Mouse (Mus musculus) 3T3-L1 (cell line): ENCODE results near the gene Thap11.
A peak's percentile ranks its signal among the peaks of the same experiment; 100 is the strongest.
"Not testable (repeated sequence)": the region's sequence is repeated elsewhere in the genome, so short reads cannot be mapped to it uniquely, and the experiment has no call there.

Experiments used
- DNase-seq: peaks from one replicate; pipeline ENCODE4 v3.0.0-alpha.2; 2015; ENCODE audit warnings: low read depth, low spot score

Gene Thap11

GRCm38 (mm10) chr8:105854715-105855216 is at the start of gene Thap11:
Thap11 (plus strand) TSS chr8:105855132.
- peak; percentile 97 for DNase-seq

DNA sequence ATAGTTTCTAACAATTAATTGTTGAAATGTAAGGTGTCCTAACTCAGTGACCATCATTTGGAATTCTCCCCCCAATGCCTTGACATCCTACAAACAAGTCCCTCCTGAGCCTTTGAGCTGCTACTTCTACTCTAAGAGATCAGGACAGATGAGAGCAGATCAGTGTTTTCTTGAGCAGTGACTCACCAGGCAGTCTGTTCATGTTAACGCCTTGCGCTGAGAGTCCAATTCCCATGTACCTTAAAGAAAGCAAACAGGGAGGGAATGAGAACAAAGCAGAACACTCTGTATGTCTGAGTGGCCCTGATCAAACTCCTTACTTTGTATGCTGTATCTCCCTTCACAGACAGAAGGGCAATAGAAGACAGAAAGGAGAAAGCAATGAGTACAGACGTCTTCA is 49.6 kb upstream of the Thap11 start:
- DNase-seq: no peak

- DNase-seq: no peak
Observed at GRCm38 (mm10) chr8:105805964-105806363, 49.0 kb upstream of the Thap11 start.

- DNase-seq: no peak
Observed at GRCm38 (mm10) chr8:105807766-105808165, 47.2 kb upstream of the Thap11 start.

DNA sequence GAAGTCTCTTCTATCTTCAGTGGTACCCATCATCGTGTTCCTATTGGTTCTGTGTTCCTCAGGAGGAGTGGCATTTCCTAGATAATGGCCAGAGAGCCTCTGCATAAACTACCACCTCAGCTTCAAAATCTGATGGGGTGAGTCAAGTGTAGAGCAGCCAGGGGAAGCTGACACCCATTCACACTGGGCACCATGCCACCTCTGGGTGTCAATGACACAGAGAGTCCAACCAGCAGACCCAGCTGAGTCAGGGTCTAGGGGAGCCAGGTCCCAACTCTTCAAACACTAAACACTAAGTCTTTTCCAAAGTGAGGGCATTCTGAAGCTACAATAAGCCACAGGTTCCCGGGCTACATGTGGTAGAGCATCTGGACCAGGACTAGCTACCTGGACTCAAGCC is 46.5 kb upstream of the Thap11 start:
- peak; percentile 64 for DNase-seq

GRCm38 (mm10) chr8:105810245-105810786 is 44.6 kb upstream of the Thap11 start:
- no peak for DNase-seq

- no peak for DNase-seq
Observed at GRCm38 (mm10) chr8:105811061-105811460, 43.9 kb upstream of the Thap11 start.

- DNase-seq: no peak
Observed at GRCm38 (mm10) chr8:105811543-105811942, 43.4 kb upstream of the Thap11 start.

DNA sequence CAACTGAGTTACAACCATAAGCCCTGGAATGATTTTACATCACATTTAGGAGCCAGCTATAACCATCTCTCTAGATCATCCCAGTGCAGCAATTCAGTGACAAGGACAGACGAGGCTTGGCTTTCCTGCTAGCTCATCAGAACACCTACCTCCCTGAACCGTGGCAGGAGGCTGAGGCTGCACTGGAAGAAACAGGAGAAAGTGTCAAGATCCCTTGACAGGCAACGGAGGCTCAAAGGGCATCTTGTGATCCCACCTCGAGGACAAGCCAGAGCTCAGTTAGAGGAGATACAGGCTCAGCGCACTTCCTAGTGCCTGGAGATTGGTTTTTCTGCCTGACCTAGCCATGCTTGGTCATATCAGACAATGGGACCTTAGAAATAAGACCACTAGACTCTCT is 42.4 kb upstream of the Thap11 start:
- DNase-seq: no peak

DNA sequence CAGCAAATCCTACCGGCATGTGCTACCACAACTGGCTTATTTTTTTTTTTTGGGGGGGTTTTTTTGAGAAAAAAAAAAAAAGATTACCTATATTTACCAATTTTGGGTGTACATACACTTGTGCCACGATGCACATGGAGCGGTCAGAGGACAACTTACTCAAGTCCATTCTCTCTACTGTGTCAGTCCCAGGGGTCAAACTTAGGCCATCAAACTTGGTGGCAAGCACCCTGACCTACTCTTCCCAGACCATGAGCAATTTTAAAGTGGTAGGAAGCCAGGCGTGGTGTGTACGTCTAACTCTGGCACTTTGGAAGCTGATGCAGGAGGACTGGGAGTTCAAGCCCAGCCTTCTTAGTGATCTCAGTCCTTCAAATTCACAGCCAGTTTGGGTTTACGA is 41.7 kb upstream of the Thap11 start:
- DNase-seq: no peak

GRCm38 (mm10) chr8:105819659-105820058 is 35.3 kb upstream of the Thap11 start:
- DNase-seq: no peak

DNA sequence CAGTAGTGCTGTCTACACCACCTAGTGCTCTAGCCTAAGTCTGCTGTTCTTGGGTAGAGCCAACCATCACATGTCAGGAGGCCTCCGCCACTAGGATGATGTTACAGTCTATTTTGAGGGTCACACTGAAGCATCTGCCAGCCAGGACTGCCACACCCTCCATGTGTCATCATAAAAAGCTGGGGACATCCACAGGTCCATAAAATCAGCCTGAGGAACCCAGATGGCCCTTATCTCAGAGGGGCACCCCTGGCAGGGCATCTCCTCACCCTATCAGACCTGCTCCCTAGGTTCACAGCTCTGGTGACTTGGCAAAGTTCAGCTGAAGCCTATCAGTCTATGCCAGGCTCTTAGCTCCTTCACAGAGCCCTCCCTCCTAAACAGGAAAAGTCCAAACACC is 34.0 kb upstream of the Thap11 start:
- no peak for DNase-seq

DNA sequence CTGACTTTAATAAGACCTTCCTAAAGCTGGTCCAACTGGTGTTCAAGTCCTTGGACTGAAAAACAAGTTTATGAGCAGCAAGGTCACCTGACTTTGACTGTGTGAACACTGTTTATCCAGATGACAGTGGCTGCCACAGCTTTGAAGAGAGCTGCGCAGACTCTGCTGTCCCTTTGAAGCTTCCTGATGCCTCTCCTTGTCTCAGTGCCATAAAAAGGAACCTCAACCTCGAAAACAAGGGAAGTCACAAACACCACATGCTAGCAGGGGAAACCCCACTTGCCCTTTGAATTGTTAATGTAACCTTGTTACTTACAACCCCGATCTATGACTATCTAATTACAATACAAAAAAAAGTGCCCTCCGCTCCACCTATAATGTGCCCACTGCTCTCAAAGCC is 29.4 kb upstream of the Thap11 start:
- no peak for DNase-seq

GRCm38 (mm10) chr8:105826379-105826778 is 28.6 kb upstream of the Thap11 start:
- DNase-seq: peak; percentile 41

- DNase-seq: peak; percentile 100
Observed at GRCm38 (mm10) chr8:105826861-105827848, 27.8 kb upstream of the Thap11 start, which contains the start of the genes Ranbp10 and Tsnaxip1. Ranbp10 (minus strand) TSS chr8:105827350. Tsnaxip1 (plus strand) TSS chr8:105827731.

GRCm38 (mm10) chr8:105833740-105834139 is 21.2 kb upstream of the Thap11 start:
- not testable (repeated sequence) for DNase-seq

DNA sequence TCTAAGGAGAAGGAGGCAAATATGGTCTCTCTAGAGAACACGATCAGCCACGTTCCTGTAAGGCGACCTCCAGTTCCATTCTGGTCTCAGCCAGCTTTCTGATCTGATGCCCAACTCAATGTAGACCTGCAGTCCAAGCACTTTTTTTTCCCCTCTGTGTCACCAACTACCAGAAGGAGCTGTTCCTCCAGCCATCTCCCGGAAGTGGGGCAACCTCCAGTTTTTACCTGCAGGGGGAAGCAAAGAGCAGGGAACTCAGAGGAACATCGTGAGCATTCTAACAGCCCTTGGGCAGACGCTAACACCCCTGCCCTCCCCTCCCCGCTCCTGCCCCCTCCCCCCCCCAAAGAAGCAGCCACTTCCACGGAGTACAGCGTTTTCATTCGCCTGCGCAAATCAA is 19.6 kb upstream of the Thap11 start:
- DNase-seq: peak; percentile 89

- no peak for DNase-seq
Observed at GRCm38 (mm10) chr8:105836991-105837390, 17.9 kb upstream of the Thap11 start.

DNA sequence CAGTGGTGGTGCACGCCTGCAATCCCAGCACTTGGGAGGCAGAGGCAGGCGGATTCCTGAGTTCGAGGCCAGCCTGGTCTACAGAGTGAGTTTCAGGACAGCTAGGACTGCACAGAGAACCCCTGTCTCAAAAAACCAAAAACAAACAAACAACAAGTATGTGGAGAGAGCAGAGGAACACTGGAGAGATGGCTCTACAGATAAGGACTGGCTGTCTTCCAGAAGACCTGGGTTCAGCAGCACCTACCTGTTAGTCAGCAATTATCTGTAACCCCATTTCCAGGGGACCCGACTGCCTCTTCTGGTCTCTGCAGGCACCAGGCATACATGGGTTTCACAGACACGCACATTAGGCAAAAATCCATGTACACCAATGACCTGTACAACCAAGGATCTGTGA is 15.7 kb upstream of the Thap11 start:
- DNase-seq: no peak

DNA sequence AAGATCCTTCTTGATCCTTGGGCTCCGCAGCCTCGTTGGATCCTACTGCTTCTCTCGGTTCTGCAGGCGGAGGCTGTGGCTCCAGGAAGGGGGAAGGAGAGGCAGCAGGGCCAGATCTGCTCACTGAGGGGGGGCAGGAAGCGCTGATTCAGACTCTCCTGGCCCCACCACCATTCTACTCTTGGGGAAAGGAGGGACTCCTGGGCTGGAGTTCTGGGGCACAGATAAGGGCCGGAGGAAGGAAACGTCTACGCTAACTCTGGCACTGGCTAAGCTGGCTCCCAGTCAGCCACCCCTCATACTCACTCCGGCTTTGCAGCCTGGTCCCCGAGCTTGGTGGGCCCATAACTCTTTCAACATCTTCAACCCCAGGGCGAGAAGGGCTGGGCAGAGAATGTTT is 8.3 kb upstream of the Thap11 start:
- no peak for DNase-seq

GRCm38 (mm10) chr8:105850014-105850413 is 4.9 kb upstream of the Thap11 start:
- no peak for DNase-seq

- DNase-seq: no peak
Observed at GRCm38 (mm10) chr8:105850611-105851010, 4.3 kb upstream of the Thap11 start.
